ENCODE assay signal across 12 mouse cellular contexts in genomic region chr14:25268090-25268631, GRCm38 (mm10).
DNase-seq lines count a peak whose midpoint lies in the region; ATAC-seq and TF ChIP-seq lines count a peak whose summit lies in the region.
"Had no signal": no experiment of that assay in that cellular context is flagged by ENCODE, and none has a peak within 500 bp of the region (broad histone marks: within the 10 kb centered on the region; RNA-seq: fewer than 3 reads in every experiment).

No protein-coding gene starts in this region.

- no peak for TF ChIP-seq EP300 in liver, postnatal 0 days (IDR thresholded peaks at IDR 0.05; ENCODE audit: low read depth)

- peak; percentile 61; the same call in 1 of the 2 replicates for ATAC-seq in embryonic facial prominence, embryonic 15.5 days (ENCODE audit: insufficient number of reproducible peaks, low FRiP score, low TSS enrichment, low read depth)
- no peak for ATAC-seq in limb, embryonic 13.5 days (ENCODE audit: low FRiP score, low read depth)
- peak; percentile 36; the same call in 1 of the 2 replicates for ATAC-seq in stomach, embryonic 16.5 days (ENCODE audit: insufficient read depth, low FRiP score)
- ATAC-seq in liver, postnatal 0 days, result no peak
- ATAC-seq: CD4-positive, CD25-positive, alpha-beta regulatory T cell, adult 4 months; hindbrain, postnatal 0 days had no signal

- no peak overlapping the region for H3K9ac ChIP-seq in embryonic facial prominence, embryonic 15.5 days
- H3K9ac ChIP-seq in limb, embryonic 13.5 days, result no peak overlapping the region
- no peak overlapping the region for H3K9ac ChIP-seq in stomach, embryonic 16.5 days (ENCODE audit: low read length)
- H3K9ac ChIP-seq in liver, postnatal 0 days (replicated peaks), result no peak overlapping the region

- 39% methylated on average over 13 of the region's 13 CpGs for WGBS in embryonic facial prominence, embryonic 15.5 days
- WGBS in limb, embryonic 13.5 days, result 32% methylated on average over 13 of the region's 13 CpGs
- WGBS in stomach, embryonic 16.5 days, result 52% methylated on average over 13 of the region's 13 CpGs
- WGBS in liver, postnatal 0 days (ENCODE audit: insufficient replicate concordance), result 72% methylated on average over 13 of the region's 13 CpGs

- H3K9me3 ChIP-seq in embryonic facial prominence, embryonic 15.5 days (replicated peaks), result no peaks in the 10 kb centered on the region
- no peaks in the 10 kb centered on the region for H3K9me3 ChIP-seq in limb, embryonic 13.5 days
- H3K9me3 ChIP-seq in stomach, embryonic 16.5 days (replicated peaks; ENCODE audit: control insufficient read depth, low read length), result no peaks in the 10 kb centered on the region
- no peaks in the 10 kb centered on the region for H3K9me3 ChIP-seq in liver, postnatal 0 days (ENCODE audit: low read length)
- H3K9me3 ChIP-seq: heart, embryonic 10.5 days had no signal

- no peak overlapping the region for H3K4me2 ChIP-seq in embryonic facial prominence, embryonic 15.5 days (replicated peaks)
- H3K4me2 ChIP-seq in limb, embryonic 13.5 days (replicated peaks), result no peak overlapping the region
- H3K4me2 ChIP-seq in stomach, embryonic 16.5 days (ENCODE audit: low read depth, low read length), result no peak overlapping the region
- H3K4me2 ChIP-seq in liver, postnatal 0 days (ENCODE audit: low read depth, low read length), result no peak overlapping the region

- no peak for TF ChIP-seq CTCF in liver, postnatal 0 days (IDR thresholded peaks at IDR 0.05; ENCODE audit: low read depth)

- no peak overlapping the region for H3K4me3 ChIP-seq in embryonic facial prominence, embryonic 15.5 days (replicated peaks)
- no peak overlapping the region for H3K4me3 ChIP-seq in limb, embryonic 13.5 days
- no peak overlapping the region for H3K4me3 ChIP-seq in stomach, embryonic 16.5 days (replicated peaks; ENCODE audit: low read length)
- no peak overlapping the region for H3K4me3 ChIP-seq in liver, postnatal 0 days (ENCODE audit: low read depth, low read length)
- H3K4me3 ChIP-seq: heart, embryonic 10.5 days had no signal

- peak overlapping the region; percentile 28; the same call in 1 of the 2 replicates for H3K27ac ChIP-seq in embryonic facial prominence, embryonic 15.5 days (replicated peaks)
- peak overlapping the region; percentile 66 for H3K27ac ChIP-seq in limb, embryonic 13.5 days
- peak overlapping the region; percentile 4; the same call in 1 of the 2 replicates for H3K27ac ChIP-seq in stomach, embryonic 16.5 days (ENCODE audit: low read length)
- no peak overlapping the region for H3K27ac ChIP-seq in liver, postnatal 0 days (ENCODE audit: low read depth)
- H3K27ac ChIP-seq: heart, embryonic 10.5 days; hindbrain, postnatal 0 days had no signal

- H3K36me3 ChIP-seq in embryonic facial prominence, embryonic 15.5 days, result no peaks in the 10 kb centered on the region
- no peaks in the 10 kb centered on the region for H3K36me3 ChIP-seq in limb, embryonic 13.5 days
- no peaks in the 10 kb centered on the region for H3K36me3 ChIP-seq in stomach, embryonic 16.5 days (ENCODE audit: control insufficient read depth, insufficient read depth, low read length)
- H3K36me3 ChIP-seq in liver, postnatal 0 days (replicated peaks; ENCODE audit: insufficient read depth, low read length), result no peaks in the 10 kb centered on the region
- H3K36me3 ChIP-seq: heart, embryonic 10.5 days had no signal

- no peaks in the 10 kb centered on the region for H3K27me3 ChIP-seq in embryonic facial prominence, embryonic 15.5 days
- no peaks in the 10 kb centered on the region for H3K27me3 ChIP-seq in limb, embryonic 13.5 days
- no peaks in the 10 kb centered on the region for H3K27me3 ChIP-seq in stomach, embryonic 16.5 days (ENCODE audit: control insufficient read depth, insufficient read depth, low read length)
- no peaks in the 10 kb centered on the region for H3K27me3 ChIP-seq in liver, postnatal 0 days (ENCODE audit: insufficient read depth, low read length)

- H3K4me1 ChIP-seq in embryonic facial prominence, embryonic 15.5 days, result peaks cover 15% of the 10 kb centered on the region; the same call in 1 of the 2 replicates
- H3K4me1 ChIP-seq in limb, embryonic 13.5 days, result peaks cover 29% of the 10 kb centered on the region
- peaks cover 14% of the 10 kb centered on the region for H3K4me1 ChIP-seq in stomach, embryonic 16.5 days (ENCODE audit: control insufficient read depth, insufficient read depth, low read length)
- H3K4me1 ChIP-seq in liver, postnatal 0 days (ENCODE audit: insufficient read depth), result no peaks in the 10 kb centered on the region

- peak; percentile 37 for DNase-seq in kidney, adult 11 months
- no peak for DNase-seq in kidney, adult 18-20 months
- DNase-seq in thymus, postnatal 36 days, result no peak
- no peak for DNase-seq in layer of hippocampus, adult 11-12 months (ENCODE audit: low spot score)
- DNase-seq in liver, postnatal 0 days, result no peak
- DNase-seq: cerebellum, adult 11 months had no signal

Comparison
In these comparisons a context has a peak if more than half of its experiments do, and no peak if none do; other contexts are left out.
1. ATAC-seq: peak in embryonic facial prominence, embryonic 15.5 days (single experiment) and stomach, embryonic 16.5 days (single experiment); none in limb, embryonic 13.5 days (single experiment) and liver, postnatal 0 days (single experiment).